Mouse (Mus musculus): Measurements from ENCODE around the gene Adamts17. TPM values are rescaled to one million over a fixed set of nuclear protein-coding genes. Genes with fewer than 3 reads are reported as not detected.

Adamts17 gene
- total RNA-seq, 2 experiments from 2014 or later: 9.8 to 15.0 TPM

DNA sequence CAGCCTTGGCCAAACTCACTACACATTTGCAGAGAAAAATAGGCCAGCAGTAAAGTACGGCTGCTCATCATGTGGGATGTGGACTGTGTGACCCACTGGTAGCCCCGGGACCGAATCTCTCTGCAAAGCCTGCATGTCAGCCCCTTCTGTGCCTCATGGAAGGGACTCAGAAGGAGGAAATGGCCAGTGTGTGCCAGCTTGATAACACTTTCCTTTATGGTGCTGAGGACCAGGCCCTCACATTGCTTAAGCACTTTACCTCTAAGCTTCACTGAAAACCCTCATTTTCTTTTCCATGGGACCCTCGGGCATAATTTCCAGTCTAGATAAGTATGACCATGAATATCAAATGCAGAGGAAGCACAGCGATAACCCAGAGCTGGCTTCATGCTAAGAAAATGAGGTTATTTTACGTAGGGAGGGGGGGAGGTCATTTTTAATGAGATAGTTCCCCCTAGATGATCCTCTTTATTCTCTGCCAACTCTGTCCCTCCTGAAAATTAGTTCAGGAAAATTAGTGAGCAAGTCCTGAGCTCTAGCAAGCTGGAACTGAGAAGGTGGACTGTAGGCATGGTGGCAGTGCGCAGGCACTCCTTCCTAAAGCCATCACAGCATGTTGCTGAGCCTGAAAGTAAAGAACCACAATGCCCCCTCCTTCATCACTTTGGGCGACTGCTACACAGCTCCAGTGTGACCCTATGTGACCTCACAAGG is 127.8 kb downstream of the Adamts17 start:
- no peak for DNase-seq (ENCODE audit: low spot score in 2 of 2)

DNA sequence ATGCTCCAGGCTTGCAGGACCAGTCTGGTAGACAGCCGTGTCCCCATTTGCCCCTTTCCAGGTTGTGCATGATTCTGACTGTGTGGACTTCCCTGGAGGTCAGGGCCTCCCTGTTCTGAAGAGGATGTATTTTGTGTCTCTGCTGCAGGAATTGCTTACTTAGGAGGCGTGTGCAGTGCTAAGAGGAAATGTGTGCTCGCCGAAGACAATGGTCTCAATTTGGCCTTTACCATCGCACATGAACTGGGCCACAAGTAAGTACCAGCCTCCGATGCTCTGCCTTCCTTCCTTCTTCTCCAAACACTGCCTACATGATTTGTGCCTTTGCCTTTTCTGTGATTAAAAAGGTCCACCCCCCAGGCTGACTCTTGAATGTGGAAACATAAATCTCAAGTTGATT is 129.1 kb downstream of the Adamts17 start:
- no peak for DNase-seq (ENCODE audit: low spot score in 2 of 2)

DNA sequence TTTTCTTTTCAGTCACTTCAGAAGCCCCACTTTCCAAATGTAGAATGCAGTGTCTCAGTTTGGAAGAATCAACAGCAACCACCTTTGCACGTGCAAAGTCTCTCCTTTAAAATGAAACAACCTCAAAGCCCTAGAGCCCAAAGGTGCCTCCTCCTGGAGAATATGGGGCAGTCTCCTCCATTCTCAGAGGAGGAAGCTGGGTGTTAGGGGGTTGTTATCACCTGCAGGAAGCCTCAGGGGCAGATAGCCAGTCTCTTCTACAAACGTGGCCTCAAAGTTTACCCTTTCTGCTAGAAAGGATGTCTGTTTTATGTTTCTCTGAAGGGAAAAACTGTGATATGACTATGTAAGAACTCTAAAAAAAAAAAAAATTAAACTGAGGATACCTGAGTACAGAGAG is 129.7 kb downstream of the Adamts17 start:
- DNase-seq (ENCODE audit: low spot score in 2 of 2): no peak

DNA sequence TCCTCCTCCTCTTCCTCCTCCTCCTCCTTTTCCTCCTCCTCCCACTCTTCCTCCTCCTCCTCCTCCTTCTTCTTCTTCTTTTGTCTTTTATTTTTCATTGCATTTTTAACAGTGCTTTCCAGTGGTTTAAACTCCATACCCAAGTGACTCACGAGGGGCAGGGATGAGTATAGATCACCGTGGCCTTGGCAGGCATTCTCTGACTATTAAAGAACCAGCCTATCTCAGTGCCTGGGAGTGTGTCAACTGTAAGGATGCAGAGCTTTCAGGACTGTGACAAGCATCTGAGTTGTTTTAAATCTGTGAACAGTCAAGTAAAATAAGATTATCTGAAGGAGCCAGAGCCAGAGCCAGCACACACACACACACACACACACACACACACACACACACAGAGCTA is 130.7 kb downstream of the Adamts17 start:
- DNase-seq (ENCODE audit: low spot score in 2 of 2): no peak

DNA sequence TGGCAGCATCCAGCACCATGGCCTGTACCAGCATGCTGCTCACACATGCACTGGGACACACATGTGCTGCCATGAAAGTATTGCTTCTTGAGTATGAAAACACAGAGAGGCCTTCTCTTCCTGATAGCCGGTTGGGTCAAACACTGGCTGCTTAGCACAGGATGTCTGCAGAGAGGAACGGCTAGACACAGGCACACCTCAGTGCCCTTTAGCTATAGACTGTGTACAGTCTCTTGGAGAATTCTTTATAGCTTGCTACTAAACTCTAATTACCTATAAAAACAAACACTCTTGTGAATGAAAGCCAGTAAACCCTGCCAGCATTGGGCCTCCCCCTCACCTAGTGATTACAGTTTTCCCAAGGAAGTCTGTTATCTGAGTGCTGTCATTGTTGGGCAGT is 131.4 kb downstream of the Adamts17 start:
- no peak for DNase-seq (ENCODE audit: low spot score in 2 of 2)

DNA sequence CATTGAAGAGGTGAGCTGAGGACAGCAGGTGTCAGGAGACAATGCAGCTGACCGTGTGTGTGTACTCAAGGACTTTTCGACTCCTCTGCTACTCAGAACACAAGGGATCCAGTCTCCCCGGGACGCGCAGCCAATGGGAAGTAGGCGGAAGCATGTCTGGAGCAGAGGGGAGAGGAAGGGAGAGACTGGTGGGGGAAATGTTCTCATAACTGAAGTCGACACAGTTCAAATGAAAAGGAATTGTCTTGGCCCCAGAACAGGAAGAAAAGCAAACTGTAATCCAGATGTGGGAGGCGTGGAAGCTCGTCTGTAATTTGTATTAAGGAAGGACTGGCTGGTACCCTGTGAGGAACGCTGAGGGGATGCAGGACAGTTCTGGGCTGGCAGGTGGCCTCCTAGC is 135.3 kb downstream of the Adamts17 start:
- DNase-seq (ENCODE audit: low spot score in 2 of 2): no peak

DNA sequence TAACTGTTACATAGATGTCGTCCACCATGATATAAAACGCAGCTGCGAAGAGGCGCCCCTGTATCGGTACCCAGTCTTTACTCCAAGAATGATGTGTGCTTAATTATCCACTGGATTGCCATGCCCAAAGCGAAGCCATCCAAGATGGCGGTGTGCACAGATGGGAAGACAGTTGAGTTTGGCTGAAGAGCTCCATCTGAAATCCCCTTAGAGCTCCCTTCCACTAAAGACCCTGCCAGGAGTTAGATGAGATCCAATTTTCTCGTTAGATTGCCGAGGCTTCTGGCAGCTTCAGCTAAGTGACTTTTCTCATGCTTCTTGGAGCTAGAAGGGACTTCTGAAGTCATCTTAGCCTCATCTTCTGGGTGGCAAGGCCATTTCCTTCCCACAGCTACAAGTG is 136.8 kb downstream of the Adamts17 start:
- no peak for DNase-seq (ENCODE audit: low spot score in 2 of 2)

DNA sequence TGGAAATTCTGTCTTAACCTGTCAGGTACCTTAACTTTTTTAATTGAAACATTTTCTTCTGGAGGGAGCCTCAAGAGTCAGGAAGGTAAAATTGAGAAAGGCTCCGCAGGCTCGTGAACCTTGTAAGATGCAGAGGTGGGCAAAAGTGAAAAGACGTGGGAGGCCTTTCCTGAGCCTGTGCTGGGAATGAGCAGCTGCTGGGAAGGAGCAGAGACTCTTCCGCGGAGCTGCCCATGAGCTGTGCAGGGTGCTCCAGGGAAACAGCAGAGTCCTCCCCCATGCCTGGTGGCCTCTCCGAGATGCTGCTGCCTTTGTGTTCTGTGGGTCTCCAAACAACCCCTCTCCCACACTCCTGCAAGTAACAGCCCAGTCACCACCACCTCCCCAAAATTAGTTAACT is 142.1 kb downstream of the Adamts17 start:
- peak; percentile 14 to 37 for DNase-seq (ENCODE audit: low spot score in 2 of 2)

DNA sequence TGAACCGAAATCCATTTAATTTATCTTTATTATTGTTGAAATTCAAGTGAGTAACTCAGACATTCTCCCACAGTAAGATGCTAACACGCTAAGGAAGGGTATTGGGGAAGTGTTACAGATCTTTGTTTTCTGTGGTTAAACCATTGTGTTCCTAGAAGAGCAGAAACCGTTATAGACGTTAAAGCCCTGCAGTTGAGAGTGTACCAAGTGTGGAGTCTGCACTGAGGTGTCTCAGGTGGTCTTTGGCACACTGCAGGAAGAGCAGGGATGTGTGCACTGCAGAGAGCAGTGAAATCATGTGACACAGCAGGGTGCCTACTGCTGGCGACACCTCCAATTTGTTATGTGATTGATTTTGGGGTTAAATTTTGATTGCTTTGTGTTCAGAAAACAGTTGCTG is 142.5 kb downstream of the Adamts17 start:
- DNase-seq (ENCODE audit: low spot score in 2 of 2): no peak

DNA sequence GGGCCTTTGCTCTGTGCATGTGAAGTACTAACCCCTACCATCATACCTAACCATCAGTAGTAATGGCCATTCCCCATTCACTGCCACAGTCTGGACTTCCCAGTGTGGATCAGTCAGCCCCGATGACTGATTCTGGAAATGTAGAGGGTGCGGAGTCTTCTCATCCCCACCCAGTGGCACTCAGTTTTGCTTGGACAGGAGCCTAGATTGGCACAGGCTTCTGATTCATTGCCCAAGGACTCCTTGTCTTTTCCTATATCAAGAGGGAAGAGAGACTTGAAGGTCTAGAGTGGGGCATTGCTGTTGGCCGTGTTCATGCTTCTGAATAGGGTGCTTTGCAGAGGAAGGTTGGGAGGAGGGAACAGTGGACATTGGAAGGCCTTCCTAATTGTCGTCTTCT is 148.1 kb downstream of the Adamts17 start:
- DNase-seq (ENCODE audit: low spot score in 2 of 2): no peak

DNA sequence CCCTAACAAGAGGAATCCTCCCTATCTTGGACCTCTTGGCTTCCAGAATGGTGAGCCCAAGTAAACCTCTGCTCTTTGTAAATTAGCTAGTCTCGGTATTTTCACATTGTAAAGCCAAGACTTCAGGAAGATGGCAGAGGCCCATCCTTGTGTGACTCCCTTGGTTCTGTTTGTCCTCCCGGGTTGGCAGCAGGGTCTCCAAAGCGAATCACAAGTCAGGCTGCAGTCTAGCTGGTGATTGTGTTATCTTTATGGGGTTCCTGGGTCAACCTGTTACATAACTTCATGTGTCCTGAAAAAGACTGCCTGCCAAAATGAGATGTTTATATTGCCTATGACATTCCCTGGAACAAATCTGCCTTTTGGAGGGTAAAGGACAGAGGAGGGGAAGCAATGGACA is 148.9 kb downstream of the Adamts17 start:
- no peak for DNase-seq (ENCODE audit: low spot score in 2 of 2)

DNA sequence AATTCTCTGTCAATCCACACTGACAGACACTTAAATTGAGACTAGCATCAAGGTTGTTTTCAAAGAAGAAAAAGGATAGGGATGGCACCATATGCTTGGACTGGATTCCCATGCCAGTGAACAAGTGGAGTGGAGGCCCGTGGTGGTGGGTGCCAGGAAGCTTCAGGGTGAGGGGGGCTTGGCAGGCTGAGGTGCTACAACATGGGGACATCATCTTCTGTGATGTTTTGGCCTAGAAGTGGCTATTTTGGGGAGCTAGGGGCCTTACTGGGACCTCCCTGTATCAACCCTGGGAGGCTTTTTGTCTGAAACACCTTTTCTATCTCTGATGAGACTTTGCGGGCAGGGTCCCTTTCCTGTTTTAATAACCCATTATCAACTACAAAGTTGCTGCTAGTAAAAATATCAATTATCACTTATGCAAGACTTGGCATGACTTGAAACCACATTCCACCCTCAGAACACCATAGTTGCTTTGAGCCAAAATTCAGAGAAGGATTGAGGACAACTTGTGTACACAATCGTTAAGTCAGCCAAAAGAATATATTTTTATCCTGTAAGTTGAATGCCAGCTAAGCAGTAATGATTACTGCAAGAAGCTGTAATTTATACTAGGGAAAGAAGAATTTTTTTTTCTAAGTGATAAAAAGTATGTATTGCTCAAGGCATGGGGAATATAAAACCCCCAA is 150.0 kb downstream of the Adamts17 start:
- DNase-seq (ENCODE audit: low spot score in 2 of 2): no peak

DNA sequence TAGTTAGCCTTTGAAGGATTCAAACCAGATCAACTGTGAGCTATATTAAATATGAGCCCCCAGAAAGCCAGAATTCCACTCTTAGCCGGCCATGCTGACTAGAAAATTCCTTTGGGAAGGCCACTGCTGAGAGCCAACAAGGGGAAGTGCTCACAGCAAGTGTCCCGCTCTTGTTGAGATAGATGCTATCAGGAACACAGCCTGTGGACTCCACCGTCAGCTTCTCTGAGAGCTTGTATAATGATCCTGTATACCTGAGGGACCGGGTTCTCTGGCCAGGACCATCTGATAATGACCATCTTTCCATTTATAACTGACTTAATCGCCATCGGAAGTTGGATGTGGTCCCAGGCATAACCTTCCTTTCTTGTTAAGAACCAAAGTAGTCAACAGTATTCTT is 159.3 kb downstream of the Adamts17 start:
- no peak for DNase-seq (ENCODE audit: low spot score in 2 of 2)

DNA sequence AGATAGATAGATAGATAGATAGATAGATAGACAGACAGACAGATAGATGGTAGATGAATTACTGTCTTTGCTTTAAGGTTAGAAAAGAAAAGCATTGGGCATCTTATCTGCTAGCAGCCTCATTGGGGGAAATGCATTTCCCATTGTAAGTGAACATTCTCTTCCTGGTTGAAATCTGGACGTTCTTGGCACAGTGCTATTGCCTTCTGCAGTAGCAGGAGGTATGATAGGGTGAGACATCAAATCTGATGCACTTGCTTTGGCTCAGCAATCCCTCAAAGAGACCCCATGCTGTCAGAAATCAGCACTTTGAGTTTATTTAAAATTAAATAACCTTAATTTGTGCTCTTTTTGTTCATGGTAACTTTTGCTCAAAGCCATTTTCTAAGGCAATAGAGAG is 164.1 kb downstream of the Adamts17 start:
- no peak for DNase-seq (ENCODE audit: low spot score in 2 of 2)

DNA sequence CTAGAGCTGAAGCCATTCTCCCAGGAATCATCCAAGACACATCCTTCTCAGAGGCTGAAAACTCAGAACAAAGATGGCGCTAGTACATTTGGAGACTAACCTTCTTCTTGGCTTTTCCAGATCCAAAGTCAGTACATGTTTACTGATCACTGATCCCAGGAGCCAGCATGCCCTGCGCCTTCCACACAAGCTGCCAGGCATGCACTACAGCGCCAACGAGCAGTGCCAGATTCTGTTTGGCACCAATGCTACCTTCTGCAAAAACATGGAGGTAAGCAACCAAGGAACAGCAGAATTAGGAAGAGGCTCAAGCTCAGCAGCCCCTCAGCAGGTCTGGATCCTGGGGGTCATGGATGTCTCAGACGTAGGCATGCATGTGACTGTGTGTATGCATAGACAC is 164.7 kb downstream of the Adamts17 start:
- no peak for DNase-seq (ENCODE audit: low spot score in 2 of 2)

DNA sequence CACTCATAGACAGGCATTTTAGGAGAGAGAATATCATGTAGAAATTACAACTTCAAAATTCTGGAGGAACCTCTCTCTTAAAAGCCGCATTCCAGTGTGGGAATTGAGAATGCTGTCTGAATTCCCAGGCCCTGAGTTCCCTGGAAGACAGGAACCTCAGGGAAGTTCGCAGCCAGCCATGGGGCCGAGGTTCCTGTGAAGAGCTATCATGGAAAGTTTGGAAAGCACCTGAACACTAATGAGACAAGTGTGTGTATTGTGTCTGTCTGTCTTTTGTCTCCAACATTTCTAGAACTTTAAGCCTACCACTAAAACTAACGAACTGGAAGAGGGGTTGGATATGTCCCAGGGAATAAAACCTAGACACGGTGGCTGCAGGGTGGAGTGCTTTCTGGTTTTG is 170.3 kb downstream of the Adamts17 start:
- DNase-seq (ENCODE audit: low spot score in 2 of 2): no peak

DNA sequence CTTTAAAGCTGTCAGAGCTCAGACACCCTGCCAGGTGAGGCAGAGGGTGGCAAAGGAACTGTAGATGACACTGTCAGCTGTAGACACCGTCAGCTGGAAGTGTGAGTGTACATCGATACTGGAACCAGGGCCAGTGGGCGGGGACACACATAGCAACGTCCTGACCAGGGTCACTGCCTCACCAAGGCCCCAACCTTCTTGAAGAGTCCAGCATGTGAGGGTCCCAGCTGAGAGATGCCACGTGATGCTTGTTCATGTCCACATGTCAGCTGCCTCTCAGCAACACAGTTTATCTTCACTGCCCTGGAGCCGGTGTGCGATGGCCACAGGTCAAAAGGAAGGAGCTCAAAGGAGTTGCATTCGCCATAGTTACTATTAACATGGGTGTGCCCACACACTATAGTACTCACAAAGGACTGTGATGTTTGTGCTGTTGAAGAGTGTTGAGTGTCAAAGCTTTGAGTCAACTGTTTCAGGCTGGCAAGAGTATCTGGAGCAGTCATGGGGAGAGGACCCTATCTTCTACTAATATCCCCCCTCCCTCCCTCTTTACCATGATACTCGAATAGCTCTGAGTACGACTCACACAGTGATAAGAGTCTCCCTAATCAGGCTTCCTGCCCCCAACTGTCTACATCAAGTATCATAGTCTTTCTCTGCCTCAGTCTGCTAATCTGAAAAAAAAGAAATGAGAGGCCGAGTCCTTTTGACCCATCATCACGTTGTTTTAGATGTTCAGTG is 172.6 kb downstream of the Adamts17 start:
- DNase-seq (ENCODE audit: low spot score in 2 of 2): no peak

DNA sequence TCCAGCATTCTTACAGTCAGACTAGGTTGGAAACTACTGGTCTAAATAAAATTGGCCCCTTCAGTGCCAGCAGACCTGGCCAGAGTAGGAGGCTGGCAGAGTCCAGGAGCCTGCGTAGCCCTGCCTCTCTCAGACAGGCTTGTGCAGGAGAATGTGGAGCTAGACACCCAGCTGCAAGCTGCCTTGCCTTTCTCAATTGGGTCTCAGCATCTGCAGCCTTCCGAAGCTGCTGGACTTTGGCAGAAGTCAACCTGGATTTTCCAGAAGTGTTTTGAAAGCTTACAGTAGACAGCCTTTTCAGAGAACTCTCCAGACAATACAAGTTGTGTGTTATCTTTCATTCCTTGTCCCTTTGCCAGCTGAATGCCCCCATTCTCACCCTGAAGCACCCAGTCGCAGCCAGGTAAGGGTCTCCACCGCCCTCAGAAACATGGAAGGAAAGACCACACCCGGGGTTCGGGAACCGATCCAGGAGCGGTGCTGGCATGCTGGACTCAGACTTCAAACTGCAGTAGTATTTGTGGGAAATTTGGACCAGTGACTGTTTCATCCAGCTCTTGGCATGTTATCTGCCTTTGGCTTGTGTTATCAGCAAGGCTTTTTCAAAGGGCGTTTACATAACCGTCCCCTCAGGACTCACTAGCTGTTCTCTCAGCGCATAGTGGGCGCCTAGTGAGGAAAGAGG is 173.8 kb downstream of the Adamts17 start:
- peak in 1 of 2 experiments; percentile 13 for DNase-seq (ENCODE audit: low spot score in 2 of 2)

DNA sequence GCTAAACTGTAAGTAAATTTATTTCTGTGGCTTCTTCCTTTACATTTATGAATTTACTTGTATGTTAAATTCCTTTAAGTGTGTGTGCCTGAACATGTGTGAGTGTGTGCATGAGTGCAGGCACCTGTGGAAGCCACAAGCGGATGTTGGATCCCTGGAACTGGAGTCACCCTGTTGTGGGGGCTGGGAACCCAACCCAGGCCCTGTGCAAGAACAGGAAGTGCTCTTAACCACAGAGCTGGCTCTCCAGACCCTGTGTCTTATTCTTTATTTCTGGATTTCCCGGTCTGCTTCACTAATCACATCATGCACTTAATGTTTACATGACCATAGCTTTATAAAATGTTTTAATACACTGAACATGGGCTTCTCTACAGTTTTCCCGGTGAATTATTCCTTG is 180.4 kb downstream of the Adamts17 start:
- DNase-seq (ENCODE audit: low spot score in 2 of 2): no peak

DNA sequence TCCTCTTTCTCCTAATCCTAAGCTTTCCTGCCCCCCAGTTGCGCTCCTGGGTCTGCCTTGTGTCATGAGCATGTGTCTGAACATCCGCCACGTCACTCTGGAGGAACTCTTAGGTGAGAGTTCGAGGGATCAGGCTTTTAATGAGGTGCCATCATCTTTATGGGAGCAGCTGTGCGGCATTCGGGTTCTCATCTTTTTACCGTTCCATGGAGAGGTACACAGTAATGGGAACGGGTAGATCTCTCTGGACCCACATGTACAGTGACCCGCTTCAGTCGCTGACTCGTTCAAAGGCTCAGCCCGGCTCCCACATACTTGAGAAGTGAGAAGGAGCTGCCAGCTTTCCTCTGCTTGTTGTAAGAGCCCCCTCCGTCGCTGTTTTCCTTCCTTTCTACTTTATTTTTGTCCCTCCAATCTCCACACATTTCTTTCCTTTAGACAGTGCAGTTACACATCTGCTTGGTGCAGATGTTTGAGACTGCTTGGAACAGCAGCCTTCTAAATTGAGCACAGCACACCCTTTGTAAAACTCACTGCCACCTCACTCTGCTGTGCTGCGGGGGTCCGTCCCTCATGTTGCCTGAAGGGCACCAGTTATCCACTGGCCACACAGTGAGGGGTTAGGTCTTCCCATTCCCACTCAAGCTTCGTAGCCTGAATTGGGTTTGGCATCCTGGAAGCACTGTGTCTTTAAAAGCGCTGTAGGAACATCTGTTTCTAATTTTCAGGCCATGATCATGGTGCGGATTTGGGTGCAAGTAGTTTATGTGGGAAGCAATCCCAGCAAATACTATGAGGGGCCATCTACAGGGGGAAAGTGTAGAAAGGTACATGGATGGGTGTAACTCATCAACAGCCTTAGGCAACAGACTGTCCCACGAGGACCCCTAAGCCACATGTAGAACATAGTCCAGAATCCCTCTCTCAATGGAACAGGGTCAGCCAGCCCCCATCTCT is 186.9 kb downstream of the Adamts17 start:
- no peak for DNase-seq (ENCODE audit: low spot score in 2 of 2)

DNA sequence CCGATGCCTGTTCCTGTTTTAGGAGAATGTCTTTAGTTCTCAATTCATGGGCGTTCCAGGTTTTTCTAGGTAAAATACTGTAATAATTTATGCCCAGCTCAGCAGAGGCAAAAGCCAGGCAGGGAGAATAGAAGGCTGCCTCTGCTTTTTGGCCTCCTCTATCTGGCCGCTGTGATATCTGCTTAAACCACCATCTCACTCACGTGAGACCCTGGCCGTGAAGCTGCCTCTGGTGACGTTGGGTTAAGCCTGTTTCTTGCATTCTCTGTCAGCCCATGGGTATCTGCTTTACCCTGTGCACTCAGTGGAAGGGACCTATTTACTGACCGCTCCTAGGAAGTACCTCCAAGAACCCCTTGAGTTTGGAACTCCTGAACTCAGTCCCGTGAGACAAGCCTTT is 187.7 kb downstream of the Adamts17 start:
- DNase-seq (ENCODE audit: low spot score in 2 of 2): no peak
